Mouse (Mus musculus) kidney, adult 11 months (tissue): ENCODE measurements at regions not wholly inside any gene's neighbourhood (a gene's known extent, or its start where the extent isn't known, plus 50 kb on each side); places are given as distances from the start of the nearest gene placed in this dataset.

Experiments
- DNase-seq: peaks from one replicate; pipeline ENCODE4 v3.0.0; 2022

DNA sequence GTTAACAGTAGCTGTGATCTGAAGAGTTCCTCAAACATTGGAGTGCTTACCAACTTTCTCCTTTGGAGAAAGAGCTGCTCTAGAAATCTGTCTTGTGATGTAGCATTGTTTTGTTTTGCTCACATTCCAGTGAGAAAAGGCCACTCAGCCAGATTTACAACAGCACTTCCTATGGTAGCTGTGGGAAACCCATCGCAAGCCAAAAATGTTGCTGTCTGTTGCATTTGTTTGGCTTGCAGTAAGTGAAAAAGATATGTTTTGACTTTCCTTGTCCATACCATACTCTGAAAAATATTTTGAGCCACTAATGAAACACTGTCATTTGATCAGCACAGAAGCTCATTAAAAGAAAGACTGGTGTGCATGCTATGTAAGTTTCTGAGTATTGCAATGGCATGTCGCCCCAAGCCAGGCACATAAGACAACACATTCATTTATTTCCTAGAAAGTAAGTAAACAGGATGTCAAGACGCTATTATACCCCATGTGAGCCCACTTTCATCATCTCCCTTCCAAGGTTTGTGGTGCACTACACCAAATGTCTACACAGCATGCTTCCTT lies 66.2 kb downstream of the Car2 start:
- DNase-seq, result no peak

DNA sequence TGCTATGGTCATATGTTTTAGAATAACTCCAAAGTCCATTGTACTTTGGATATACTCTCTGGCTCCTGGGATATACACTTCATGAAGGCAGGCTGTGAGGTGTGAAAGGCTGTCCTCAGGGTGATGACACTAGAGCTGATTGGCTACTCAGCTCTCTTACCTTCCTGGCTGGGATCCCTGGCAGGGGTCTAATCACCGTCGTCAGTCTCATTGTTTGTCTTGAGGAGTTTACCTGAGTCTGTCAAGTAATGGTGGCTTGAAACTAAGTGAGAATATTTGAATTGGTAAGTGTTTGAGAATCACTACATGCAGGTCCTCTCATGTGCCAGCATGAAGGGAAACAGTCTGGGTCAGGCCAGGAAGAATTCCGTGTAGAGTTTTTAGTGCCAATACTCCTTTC lies 66.9 kb downstream of the Car2 start:
- DNase-seq, result no peak

DNA sequence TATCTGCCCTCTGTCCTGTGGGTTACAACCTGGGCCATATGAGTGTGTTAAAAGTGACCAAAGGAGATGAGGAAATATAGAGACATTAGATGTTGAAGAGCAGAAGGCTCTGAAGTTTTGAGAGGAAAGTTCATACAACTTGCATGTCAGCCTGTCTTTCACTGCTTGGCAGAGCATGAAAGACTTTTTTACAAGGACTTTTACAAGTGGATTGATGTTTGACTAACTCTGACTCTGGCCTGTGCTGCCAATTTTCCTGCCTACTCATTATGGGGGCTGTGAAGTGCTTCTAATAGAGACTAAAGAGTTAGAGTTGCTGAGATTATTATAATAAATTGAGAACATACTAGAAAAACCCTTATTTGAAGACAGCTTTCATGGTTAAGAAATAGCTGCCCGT lies 71.4 kb downstream of the Car2 start:
- DNase-seq, result peak; percentile 68

DNA sequence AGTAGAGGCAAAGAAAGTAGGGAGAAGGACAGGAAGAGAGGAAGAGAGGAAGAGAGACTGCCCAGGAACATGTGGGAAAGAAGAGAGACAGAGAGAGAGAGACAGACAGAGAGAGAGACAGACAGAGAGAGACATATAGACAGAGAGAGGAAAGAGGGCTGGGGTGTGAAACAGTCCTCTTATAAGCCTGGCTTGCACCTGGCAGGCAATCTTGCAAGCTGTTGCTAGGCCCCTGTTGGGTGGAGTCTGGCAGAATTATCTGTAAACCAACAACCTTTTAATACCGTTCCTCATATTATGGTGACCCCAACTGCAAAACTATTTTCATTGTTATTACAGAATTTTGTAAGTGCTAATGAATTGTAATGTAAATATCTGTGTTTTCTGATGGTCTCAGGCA lies 72.2 kb downstream of the Car2 start:
- no peak for DNase-seq

DNA sequence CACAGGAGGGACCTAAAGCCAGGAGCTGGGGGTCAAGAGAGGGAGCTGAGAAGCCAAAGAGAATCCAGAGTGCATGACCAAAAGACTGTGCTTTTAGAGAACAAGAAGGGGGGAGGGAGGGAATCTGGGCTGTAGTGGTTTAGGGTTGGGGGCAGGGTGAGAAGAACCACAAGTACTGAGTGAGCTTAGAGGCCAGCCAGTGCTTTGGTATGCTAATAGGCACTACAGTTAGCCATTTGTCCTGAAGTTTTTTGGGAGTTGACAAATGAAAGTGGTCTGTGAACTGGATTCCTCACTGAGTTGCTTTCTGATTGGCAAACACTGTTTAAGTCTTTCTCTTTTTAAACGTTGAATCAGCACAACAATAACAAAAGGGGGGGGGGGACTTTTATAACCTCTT lies 73.5 kb downstream of the Car2 start:
- DNase-seq, result no peak

DNA sequence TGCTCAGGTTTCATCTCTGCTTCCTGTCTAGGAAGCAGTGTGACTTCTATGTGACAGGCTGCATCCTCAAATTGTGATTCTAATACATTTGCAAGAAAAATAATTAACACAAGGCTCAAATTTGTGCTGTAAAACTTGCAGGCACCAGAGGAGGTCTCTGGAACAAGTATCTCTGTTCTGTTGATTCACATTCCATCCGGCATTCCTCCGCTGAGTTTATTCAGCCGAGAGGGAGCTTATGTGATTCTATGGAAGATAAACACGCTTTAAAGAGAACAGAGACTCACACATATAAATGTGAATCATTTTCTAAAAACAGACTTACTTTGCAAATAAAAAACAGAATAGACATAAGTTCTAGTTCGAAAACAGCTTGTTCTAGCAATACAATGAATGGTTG lies 78.7 kb downstream of the Car2 start:
- no peak for DNase-seq

DNA sequence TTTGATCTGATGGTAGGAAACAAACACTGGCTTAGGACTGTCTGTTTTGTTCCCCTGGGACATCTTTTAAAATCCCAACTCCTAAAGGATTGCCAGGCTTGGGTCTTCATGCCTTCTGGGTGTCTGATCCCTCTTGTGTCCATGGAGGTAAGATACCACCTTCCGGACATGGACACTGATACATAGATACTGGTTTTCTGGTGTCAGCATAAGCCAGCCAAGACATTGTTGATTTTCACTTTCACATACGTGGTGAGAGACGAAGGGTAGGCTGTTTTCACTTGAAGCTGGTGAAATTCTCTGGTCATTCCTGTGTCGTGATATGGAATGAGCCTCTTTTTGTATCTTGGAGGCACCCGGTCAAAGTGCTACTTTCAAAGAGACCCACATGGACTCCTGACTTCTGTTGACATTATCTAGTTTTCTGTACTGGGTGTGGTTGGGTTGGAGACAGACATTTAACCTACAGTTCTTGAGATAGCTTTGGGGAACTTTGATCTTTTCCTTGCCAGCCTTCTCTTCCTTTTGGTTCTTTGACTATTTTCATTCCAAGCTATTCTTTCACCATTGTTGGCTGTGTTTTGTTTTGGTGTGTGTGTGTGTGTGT lies 79.5 kb downstream of the Car2 start:
- no peak for DNase-seq

DNA sequence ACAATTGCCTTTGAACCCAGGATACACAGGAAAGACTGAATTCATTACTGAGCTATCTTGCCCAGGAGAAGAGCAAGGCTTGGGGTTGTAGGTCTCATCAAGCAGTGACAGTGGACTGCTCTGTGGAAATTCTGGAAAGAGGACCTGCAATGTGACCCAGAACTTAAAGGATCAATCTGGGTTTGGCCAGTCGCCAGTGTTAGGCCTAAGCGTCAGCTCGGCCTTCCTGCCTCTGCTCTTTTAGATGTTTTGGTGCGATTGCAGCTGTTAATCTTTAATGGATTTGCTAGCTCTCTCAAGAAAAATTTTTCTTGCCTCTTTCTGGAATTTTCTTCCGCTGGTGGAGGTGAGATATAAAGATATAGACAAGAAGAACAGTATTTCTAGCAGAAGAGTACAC lies 81.2 kb downstream of the Car2 start:
- DNase-seq, result peak; percentile 44

DNA sequence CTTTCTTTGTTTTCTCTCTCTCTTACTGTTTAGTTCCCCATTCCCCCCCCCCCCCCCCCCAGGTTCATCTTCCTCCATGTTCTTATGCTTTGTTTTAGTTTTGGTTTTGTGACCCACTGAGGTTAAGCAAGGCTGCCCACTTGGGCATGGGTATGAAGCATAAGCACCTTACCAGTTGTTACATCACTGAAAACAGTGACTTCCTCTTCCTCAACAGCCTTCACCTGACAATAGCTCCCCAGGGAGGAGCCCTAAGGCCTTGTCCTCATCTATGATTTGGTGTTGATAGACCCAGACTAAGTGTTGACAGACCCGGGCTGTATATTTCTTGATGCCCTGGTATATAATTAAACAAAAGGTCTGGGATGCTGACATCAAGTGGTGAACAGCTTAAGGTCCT lies 82.3 kb downstream of the Car2 start:
- no peak for DNase-seq

DNA sequence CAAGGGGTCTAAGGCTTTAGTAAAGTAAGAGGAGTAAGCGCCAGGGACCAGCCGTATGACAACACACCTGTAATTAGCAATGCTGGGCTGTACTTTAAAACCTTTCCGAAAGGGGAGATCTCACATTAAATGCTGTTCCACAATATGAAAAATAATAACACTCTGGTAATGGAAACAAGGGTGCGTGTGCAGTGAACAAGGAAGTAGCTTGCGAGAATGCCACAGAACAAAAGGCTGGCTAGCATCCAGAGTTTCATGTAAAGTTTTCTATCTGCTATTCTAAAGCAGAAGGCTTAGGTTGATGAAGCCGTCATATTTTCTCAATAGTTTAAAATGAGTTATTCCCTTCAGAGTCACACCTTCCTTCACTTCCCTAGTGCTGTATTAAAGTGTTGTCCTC lies 83.6 kb downstream of the Car2 start:
- no peak for DNase-seq

DNA sequence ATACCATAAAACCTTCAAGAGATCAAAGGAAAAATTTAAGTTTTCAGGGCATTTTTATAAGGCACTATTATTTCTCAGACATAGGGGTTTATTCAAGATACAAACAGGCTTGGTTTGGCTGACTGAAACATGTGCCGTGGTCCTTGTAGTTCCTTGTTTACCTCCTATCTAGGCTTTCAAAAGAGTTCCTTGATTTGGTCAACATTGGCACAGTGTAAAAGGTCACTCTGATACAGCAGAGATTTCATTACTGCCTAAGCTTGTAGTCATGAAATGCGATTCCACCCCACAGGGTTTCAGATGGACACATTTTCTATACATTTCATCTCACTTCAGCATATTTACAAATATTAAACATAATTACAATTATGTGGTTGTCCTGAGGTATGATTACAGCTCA lies 85.6 kb downstream of the Car2 start:
- no peak for DNase-seq

DNA sequence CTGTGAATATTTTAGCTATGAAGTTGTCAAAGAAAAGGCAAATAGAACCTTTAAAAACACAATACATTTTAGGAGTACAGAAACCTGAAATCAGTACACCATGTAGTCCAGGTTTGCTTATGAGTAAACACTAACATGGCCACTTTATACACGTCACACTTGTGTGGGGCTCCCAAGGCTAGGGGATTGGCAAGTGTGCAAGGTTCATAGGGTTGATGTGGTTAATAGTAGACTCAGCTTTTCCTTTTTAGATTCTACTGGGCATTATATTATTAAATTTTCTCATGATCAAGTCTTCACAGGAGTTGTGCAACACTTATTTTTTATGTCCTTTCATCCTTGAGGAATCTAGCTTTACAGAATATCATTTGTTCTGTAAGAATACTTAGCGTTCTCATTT lies 88.7 kb downstream of the Car2 start:
- no peak for DNase-seq

DNA sequence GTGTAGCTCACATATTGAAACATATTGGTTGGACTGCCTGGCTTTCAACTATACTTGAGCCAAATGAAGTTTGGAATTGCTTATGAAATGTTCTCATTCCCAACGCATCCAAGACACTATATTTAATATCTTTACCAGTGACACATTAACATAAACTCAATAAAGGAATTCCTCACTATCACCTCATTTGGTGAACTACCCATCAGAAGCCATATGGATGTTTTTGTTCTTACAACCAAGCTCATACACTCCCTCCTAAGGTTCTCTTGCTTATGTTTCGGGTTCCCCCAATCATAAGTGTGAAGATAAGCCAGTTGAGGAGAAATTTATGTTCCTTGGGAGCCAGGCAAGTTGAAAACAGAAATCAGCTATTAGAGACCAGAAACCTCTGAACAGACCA lies 89.1 kb downstream of the Car2 start:
- DNase-seq, result no peak

DNA sequence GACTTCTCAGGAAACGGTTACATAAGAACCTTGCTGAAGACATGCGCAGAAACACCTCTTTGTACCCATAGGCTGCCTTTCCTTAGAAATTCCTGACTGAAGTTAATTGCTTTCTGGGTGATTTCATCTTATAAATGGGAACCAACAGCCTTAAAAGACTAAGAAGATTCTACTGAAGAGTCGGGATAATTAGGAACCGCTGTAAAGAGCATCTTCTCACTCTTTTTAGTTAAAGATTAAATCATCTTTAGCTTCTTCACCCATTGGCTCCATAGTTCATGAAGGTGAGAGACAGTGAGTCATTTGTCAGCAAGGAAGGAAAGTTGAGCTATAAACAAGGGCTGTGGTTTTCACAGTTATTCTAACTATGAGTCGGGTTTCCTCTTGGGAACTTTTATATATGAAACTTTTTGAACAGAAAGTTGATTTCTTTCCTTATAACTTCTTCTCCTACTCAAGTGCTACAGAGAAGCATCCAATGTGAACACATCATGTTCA lies 93.1 kb downstream of the Car2 start:
- no peak for DNase-seq

DNA sequence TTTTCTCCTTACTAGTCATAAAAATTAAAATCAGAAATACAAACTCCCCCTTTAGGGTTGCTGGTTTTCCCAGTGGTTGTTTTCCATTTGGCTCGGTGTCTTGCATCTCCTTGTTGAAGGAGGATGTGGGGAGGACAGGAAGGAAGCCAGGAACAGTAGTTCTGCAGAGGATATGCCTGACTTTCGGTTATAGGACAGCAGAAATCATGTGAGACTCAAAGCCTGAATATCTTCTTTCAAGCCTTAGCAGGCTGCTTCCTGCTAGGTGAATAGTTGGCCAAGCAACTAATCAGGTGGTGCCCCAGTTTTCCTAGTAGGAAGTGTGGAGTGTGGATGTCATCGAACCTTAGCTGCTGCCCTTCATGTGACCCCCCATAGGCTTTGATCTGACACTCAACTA lies 103.6 kb downstream of the Car2 start:
- no peak for DNase-seq

DNA sequence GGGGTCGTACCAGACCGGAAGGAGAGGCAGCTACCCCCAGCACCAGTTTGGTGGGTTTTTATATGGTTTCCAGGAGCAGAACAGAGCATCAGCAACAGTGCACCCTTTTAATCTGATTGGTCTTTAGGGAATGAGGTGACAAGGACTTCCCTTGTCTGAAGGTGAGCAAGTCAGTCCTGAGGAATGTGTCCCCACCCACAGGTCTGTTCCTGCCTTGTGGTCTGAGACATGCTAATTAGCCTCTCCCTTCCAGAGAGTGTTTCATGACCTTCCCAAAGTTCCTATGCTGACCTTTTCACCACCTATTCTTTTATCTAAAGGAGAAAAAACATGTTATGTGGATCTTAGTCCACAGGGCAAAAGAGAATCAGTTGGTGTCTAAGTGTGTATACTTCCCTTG lies 107.9 kb downstream of the Car2 start:
- DNase-seq, result no peak

DNA sequence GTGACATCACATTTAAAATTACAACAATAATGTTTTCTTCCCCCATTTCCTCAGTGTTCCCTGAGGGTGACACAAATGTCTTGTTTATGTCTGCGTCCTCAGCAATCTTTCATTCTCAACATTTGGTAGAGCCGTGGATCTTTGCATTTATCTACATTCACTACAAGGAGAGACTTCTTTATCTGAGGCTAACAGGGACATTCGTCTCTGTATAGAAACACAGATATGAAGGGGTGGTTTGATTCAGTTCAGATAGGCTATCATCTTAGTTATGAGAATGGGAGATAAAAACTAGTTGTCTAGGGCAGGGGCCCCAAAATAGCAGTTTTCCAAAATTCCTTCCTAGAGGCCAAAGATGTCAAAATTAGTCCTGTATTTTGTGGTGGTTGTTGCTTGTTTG lies 111.2 kb downstream of the Car2 start:
- DNase-seq, result no peak

DNA sequence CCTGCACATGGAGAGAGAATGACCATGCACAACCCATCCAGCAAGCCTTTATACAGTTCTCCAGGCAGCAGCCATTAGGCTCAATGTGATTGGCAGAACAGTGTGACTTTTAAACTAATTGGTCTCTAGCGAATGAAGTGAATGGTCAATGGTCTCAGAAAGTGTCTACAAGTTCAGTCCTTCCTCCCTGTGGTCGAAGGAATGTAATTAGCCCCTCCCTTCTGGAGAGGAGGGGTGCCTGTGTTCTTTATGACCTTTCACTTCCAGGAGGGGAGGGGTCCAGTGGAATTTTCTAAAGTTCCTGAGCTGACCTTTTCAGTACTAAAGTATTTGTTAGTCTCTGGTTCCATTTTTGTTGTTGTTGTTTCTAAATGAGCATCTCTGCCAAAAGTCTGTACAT lies 112.4 kb downstream of the Car2 start:
- no peak for DNase-seq

DNA sequence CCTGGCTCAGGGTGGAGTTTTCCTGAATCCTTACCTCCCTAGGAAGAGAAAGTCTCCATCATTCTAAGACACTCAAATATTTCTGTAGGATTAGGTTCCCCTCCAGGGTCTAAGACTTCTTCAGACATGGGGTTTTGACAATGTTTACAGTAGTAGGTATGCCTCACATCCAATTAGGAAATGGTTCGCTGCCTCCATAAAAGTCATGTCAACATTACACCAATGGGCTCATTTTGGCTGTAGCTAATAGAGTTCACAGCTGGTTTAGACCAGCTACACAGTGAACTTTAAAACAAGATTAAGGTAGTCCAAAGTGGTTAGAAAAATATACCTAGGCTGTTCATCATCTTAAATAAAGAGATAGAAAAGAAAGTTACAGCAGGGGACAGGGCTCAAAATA lies 113.3 kb downstream of the Car2 start:
- DNase-seq, result no peak

DNA sequence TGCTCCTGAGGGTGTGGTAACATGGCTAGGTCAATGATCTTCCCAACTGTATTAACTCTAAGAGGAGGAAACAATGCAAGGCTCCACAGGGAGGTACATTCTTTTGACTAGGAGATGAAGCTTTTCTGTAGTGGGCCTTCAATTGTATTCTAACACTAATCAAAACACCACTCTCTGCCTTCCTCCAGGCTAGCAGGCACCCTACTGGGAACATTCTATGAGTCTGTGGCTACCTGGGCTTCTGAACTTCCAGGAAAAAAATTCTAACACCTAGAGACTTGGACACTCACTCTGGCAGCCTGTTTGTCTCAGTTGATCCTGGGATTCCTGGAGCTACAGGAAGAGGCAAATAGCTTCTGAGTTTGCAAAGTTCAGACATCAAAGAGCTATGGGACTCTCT lies 113.8 kb downstream of the Car2 start:
- no peak for DNase-seq

DNA sequence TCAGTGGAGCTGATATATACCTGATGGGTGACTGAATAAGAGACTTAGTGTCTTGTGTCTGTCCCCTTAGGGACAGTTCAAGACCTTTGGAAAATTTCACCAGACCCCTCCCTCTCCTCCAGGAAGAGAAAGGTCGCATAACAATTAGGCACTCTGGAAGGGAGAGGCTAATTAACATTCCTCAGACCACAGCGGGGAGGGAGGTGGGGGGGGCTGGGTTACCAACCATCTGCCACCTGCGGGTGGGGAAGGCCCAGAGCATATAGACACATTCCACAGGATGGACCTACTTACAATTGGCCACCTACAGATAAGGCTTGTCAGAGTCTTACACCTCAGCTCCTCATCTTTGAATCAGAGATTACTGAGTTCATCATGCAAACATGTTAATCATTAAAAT lies 114.6 kb downstream of the Car2 start:
- no peak for DNase-seq

DNA sequence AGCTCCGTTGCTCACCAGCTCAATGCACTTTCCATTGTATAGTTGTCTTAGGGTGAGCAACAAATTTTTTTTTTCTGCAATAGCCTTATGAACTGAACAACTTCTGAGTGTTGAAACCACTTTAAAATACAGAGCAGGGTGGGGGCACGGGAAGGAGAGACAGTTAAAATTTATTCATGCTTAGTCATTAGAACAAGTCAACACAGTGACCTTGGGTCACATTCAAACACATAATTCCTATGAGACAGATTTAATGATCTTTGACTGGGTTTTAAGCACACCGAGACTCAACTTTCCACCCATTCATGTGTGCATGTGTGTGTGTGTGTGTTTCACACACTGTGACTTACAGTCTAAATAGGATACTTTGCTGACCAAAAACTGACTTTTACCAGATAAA lies 121.7 kb downstream of the Car2 start:
- no peak for DNase-seq

DNA sequence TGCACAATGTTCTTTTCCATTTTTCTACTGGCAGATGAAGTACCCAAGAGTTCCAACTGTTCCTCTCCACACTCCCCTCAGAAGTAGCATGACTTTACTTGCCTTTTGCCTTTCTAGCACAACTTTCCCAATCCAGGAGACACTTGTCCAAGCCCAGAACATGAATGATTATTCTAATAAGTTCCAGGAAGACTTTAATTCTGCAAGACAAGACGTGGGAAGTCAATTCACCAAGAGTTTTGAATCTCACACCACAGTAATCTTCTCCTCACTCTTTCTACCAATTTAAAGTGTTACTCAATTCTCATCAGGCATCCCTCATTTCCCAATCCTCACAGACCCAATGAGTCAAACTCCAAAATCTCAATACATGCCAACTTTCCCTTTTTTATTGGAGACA lies 122.4 kb downstream of the Car2 start:
- DNase-seq, result no peak

DNA sequence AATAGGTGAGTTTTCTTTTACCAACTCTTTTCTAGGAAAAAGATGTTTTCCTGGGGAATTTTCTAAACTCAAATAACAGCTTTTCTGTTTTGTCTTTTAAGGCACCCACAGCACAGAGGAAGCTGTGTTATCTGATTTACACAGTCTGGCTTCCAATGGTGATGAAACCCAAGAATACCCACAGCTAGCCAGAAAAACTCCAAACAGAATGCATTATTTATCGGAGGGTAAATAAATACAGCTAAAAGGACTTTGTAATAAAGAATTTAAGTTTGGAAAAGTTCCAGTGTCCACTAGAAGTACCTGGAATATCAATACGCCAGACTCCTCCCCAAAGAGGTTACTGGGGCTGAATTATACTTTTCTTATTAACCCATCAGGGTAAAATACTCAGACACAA lies 123.7 kb downstream of the Car2 start:
- DNase-seq, result no peak

DNA sequence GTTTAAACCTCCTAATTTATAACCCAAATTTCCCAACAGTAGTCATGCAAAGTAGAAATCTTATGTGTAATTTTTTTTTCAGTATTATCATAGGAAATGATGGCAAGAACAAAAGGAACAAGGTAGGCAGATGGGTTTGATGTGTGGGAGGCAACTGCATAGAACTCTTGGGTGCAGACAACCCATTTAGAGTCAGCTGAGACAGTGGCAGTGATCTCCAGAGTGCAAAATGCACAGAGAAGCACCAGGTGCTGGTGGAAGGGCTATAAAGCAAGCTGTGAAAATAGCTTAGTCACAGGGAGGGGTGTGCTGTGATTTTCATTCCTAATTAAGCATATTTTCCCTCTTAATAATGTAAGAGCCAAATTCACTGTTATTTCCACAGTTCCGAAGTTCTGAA lies 130.5 kb downstream of the Car2 start:
- no peak for DNase-seq

DNA sequence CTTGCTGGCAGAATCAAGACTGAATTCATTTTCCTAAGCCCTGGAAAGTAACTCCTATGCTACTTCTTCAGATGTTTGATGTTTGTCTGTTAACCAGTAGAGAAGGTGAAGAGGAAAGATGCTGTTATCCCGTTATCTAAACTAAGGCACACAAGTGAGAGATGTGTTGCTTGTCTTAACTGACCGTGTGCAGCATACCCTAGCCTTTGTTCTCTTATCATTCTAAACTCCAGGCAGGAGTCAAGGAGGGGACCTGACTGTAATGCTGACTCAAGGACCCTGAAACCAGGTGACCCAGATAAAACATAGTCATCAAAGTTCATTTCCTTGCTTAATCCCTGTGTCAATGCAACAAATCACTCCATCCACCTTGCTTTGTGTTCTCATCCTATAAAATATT lies 136.7 kb downstream of the Car2 start:
- DNase-seq, result no peak
